Mouse (Mus musculus): ENCODE measurements around the gene Trim71.

DNA sequence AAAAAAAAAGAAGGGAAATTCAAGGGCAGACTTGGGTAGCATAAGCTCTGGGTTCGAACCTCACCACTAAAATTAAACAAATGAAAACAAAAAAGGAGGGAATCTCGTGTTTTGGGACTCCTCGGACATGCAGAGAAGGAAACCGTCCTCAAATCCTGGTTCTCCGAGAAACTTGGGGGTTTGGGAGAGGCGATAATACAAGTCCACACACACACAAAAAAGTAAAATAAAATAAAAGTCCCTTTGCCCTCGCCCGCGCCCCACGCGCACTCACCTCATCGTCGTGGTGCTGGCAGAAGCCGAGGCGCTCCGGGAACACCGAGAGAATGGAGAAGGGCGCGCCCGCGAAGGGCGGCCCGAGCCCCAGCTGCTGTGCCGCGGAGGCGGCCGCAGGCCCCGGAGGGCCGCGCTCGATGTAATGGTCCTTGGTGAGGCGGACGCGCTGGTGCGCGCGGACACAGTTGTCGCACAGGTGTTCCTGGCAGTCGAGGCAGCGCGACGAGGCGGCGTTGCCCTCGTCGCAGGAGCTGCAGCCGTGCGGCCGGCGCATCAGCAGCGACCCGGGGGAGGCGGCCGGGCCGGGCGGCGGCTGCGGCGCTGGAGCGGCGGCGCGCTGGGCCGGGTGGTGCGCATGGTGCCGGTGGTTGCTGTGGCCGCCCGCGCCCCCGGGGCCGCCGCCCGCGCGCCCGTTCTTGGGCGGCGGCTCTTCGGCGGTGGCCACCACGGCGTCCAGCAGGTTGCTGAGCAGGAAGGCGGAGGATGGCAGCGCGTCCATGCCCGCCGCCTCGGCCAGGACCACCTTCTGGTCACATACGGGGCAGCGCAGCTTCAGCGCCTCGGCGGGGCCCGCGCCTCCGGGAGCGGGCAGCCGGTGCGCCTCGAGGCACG is 1.9 kb downstream of the Trim71 start:
- no peak for TF ChIP-seq CTCF (IDR thresholded peaks at IDR 0.05; ENCODE audit: extremely low read depth, insufficient read length, insufficient replicate concordance, low read depth, low read length)
- no peak for TF ChIP-seq POLR2A (IDR thresholded peaks at IDR 0.05; ENCODE audit: low read depth, low read length)

Measured in small intestine, adult 2 months (tissue).